Mouse (Mus musculus): ENCODE data around the gene Mapt. TPM values are rescaled to one million over a fixed set of nuclear protein-coding genes. Genes with fewer than 3 reads are reported as not detected.

The Mapt gene
- total and polyA plus RNA-seq, 3 experiments = 0.21 to 1.7 (median 0.64) TPM

GRCm38 (mm10) chr11:104264683-104265082, 33.5 kb downstream of the Mapt start:
- H3K4me3 ChIP-seq (replicated peaks in 1 of 3; ENCODE audit: low read depth in 2 of 3, low read length in 2 of 3, poor library complexity in 1 of 3) = no peak overlapping the region
- in situ Hi-C loops (cut with MboI; ENCODE audit: low pct_ligation_motif_present, low pct_unique_long_range_greater_than_20kb, low sequenced_read_pairs) = no loop called here
- peaks cover 2 to 5% of the 10 kb centered on the region in 2 experiments; a peak in 1 of 4 replicates for H3K4me1 ChIP-seq (ENCODE audit: control insufficient read depth in 1 of 2, insufficient read depth in 2 of 2)
- no peaks in the 10 kb centered on the region for H3K36me3 ChIP-seq (replicated peaks in 1 of 2; ENCODE audit: control insufficient read depth in 1 of 2, insufficient read depth in 1 of 2, low read length in 1 of 2)
- H3K27me3 ChIP-seq (replicated peaks) = peaks cover 6% of the 10 kb centered on the region
- H3K9me3 ChIP-seq (replicated peaks; ENCODE audit: low read length) = no peaks in the 10 kb centered on the region
- H3K27ac ChIP-seq (ENCODE audit: insufficient read depth, low read depth) = no peak overlapping the region
- no peak for DNase-seq (ENCODE audit: extremely low read depth)
- dilution Hi-C loops (cut with MboI; ENCODE audit: extremely low pct_ligation_motif_present, extremely low pct_unique_long_range_greater_than_20kb, low sequenced_read_pairs) = no loop called here
- no peak for TF ChIP-seq PAX5 (IDR thresholded peaks at IDR 0.05; ENCODE audit: low read length)
- TF ChIP-seq MAFK (IDR thresholded peaks at IDR 0.05; ENCODE audit: insufficient replicate concordance, low read length) = peak; percentile 95
- no peak for TF ChIP-seq E2F4 (IDR thresholded peaks at IDR 0.05; ENCODE audit: insufficient replicate concordance, low read depth, low read length)
- TF ChIP-seq NRF1 (IDR thresholded peaks at IDR 0.05; ENCODE audit: low read depth, low read length) = no peak
- H3K4me2 ChIP-seq (ENCODE audit: insufficient read depth, low read depth, poor library complexity, severe bottlenecking) = no peak overlapping the region
- no peaks in the 10 kb centered on the region for H3K79me2 ChIP-seq (replicated peaks; ENCODE audit: control insufficient read depth, extremely low read depth, insufficient read depth, poor library complexity, severe bottlenecking)
- H3K9ac ChIP-seq (ENCODE audit: insufficient read depth, low read depth) = no peak overlapping the region

GRCm38 (mm10) chr11:104265669-104266068, 34.5 kb downstream of the Mapt start:
- Histone ChIP-seq H3K4me2 (ENCODE audit: insufficient read depth, low read depth, poor library complexity, severe bottlenecking) (no peak overlapping the region), H3K27ac (ENCODE audit: insufficient read depth, low read depth) (no peak overlapping the region), H3K4me3 (replicated peaks in 1 of 3; ENCODE audit: low read depth in 2 of 3, low read length in 2 of 3, poor library complexity in 1 of 3) (no peak overlapping the region), H3K9me3 (replicated peaks; ENCODE audit: low read length) (no peaks in the 10 kb centered on the region), H3K4me1 (ENCODE audit: control insufficient read depth in 1 of 2, insufficient read depth in 2 of 2) (peaks cover 2 to 5% of the 10 kb centered on the region in 2 experiments; a peak in 1 of 4 replicates), H3K36me3 (replicated peaks in 1 of 2; ENCODE audit: control insufficient read depth in 1 of 2, insufficient read depth in 1 of 2, low read length in 1 of 2) (no peaks in the 10 kb centered on the region), H3K27me3 (replicated peaks) (peaks cover 6% of the 10 kb centered on the region), H3K79me2 (replicated peaks; ENCODE audit: control insufficient read depth, extremely low read depth, insufficient read depth, poor library complexity, severe bottlenecking) (no peaks in the 10 kb centered on the region), H3K9ac (ENCODE audit: insufficient read depth, low read depth) (no peak overlapping the region)
- dilution Hi-C loops (cut with MboI; ENCODE audit: extremely low pct_ligation_motif_present, extremely low pct_unique_long_range_greater_than_20kb, low sequenced_read_pairs) = no loop called here
- TF ChIP-seq JUND (conservative IDR thresholded peaks at IDR 0.05; ENCODE audit: low read depth, low read length) (no peak), CTCF (conservative IDR thresholded peaks at IDR 0.05 in 1 of 2, IDR thresholded peaks at IDR 0.05 in 1 of 2; ENCODE audit: low read depth in 2 of 2, low read length in 2 of 2) (no peak), USF1 (IDR thresholded peaks at IDR 0.05; ENCODE audit: low read depth, low read length) (no peak), RCOR1 (conservative IDR thresholded peaks at IDR 0.05; ENCODE audit: low read depth, low read length) (no peak)
- no peak for DNase-seq (ENCODE audit: extremely low read depth)
- in situ Hi-C loops (cut with MboI; ENCODE audit: low pct_ligation_motif_present, low pct_unique_long_range_greater_than_20kb, low sequenced_read_pairs) = no loop called here

GRCm38 (mm10) chr11:104267380-104267779, 36.2 kb downstream of the Mapt start:
- Histone ChIP-seq H3K79me2 (replicated peaks; ENCODE audit: control insufficient read depth, extremely low read depth, insufficient read depth, poor library complexity, severe bottlenecking) (no peaks in the 10 kb centered on the region), H3K9ac (ENCODE audit: insufficient read depth, low read depth) (no peak overlapping the region), H3K9me3 (replicated peaks; ENCODE audit: low read length) (no peaks in the 10 kb centered on the region), H3K27ac (ENCODE audit: insufficient read depth, low read depth) (no peak overlapping the region), H3K4me3 (replicated peaks in 1 of 3; ENCODE audit: low read depth in 2 of 3, low read length in 2 of 3, poor library complexity in 1 of 3) (no peak overlapping the region), H3K36me3 (replicated peaks in 1 of 2; ENCODE audit: control insufficient read depth in 1 of 2, insufficient read depth in 1 of 2, low read length in 1 of 2) (no peaks in the 10 kb centered on the region), H3K4me2 (ENCODE audit: insufficient read depth, low read depth, poor library complexity, severe bottlenecking) (no peak overlapping the region), H3K27me3 (replicated peaks) (peaks cover 10% of the 10 kb centered on the region), H3K4me1 (ENCODE audit: control insufficient read depth in 1 of 2, insufficient read depth in 2 of 2) (0 out of 4 replicates have a peak, but pooled peaks cover 2% of the 10 kb centered on the region in 2 experiments)
- in situ Hi-C loops (cut with MboI; ENCODE audit: low pct_ligation_motif_present, low pct_unique_long_range_greater_than_20kb, low sequenced_read_pairs) = no loop called here
- DNase-seq (ENCODE audit: extremely low read depth) = no peak
- no peak for TF ChIP-seq POLR2A (IDR thresholded peaks at IDR 0.05; ENCODE audit: low read depth, low read length)
- TF ChIP-seq NELFE (IDR thresholded peaks at IDR 0.05; ENCODE audit: low read depth, low read length) = no peak
- no peak for TF ChIP-seq UBTF (IDR thresholded peaks at IDR 0.05; ENCODE audit: low read depth, low read length)
- TF ChIP-seq MAZ (IDR thresholded peaks at IDR 0.05; ENCODE audit: low read depth, low read length) = no peak
- TF ChIP-seq USF1 (IDR thresholded peaks at IDR 0.05; ENCODE audit: low read depth, low read length) = no peak
- no peak for TF ChIP-seq MAX (IDR thresholded peaks at IDR 0.05; ENCODE audit: low read length)
- no peak for TF ChIP-seq MYC (IDR thresholded peaks at IDR 0.05; ENCODE audit: low read depth, low read length)
- no peak for TF ChIP-seq SMC3 (IDR thresholded peaks at IDR 0.05; ENCODE audit: low read depth, low read length)
- no peak for TF ChIP-seq RAD21 (IDR thresholded peaks at IDR 0.05; ENCODE audit: low read depth, low read length)
- TF ChIP-seq NRF1 (IDR thresholded peaks at IDR 0.05; ENCODE audit: low read depth, low read length) = no peak
- no peak for TF ChIP-seq E2F4 (IDR thresholded peaks at IDR 0.05; ENCODE audit: insufficient replicate concordance, low read depth, low read length)
- TF ChIP-seq TBP (conservative IDR thresholded peaks at IDR 0.05; ENCODE audit: low read depth, low read length) = no peak
- no peak for TF ChIP-seq IRF4 (IDR thresholded peaks at IDR 0.05; ENCODE audit: low read depth, low read length)
- no peak for TF ChIP-seq ZMIZ1 (IDR thresholded peaks at IDR 0.05; ENCODE audit: low read depth, low read length)
- TF ChIP-seq MEF2A (IDR thresholded peaks at IDR 0.05; ENCODE audit: borderline replicate concordance, low read depth, low read length) = no peak
- no peak for TF ChIP-seq RCOR1 (conservative IDR thresholded peaks at IDR 0.05; ENCODE audit: low read depth, low read length)
- dilution Hi-C loops (cut with MboI; ENCODE audit: extremely low pct_ligation_motif_present, extremely low pct_unique_long_range_greater_than_20kb, low sequenced_read_pairs) = no loop called here

All from CH12.LX (cell line).